Mouse (Mus musculus): ENCODE measurements at regions not wholly inside any gene's neighbourhood (a gene's known extent, or its start where the extent isn't known, plus 50 kb on each side); places are given as distances from the start of the nearest gene placed in this dataset.

DNA sequence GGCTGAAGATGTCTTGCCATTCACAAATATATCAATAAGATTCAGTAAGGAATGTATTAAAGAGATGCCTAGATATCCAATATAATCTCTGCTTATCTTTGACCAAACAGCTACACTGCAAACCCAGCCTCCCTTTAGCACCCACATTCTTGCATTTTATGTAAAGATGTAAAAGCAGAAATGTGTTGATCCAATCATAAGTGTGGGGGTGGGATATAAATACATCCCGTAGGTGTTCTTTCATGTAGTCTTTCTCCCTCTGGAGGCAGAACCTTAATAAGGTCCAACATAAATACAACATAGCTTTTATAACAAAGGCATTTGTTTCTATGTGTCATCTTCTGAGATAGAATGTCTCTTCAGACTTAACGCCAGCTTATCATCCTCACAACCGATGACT lies 637.1 kb upstream of the Flrt2 start:
- in situ Hi-C loops (cut with MboI, MseI) = no loop called here

- in situ Hi-C loops (cut with MboI, MseI) = no loop called here
These were observed 635.1 kb upstream of the Flrt2 start for GRCm38 (mm10) chr12:95056926-95057325.

DNA sequence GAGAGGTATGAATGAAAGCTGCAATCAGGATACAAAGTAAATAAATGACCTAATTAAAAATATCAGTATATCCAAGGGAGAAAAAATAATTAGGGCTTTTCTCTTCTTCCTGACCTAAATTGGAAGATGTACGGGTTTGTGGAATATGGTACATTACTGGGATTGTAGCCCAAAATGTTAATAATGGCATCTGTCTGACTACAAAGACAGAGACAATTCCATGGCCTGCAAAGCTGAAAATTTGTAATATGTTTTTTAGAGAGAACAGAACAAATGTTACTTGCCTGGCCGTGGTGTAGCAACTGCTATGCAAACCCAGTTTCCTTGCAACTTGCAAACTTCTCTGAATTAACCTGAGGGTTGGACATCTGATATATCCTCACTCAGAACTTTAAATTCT lies 632.6 kb upstream of the Flrt2 start:
- in situ Hi-C loops (cut with MboI, MseI) = no loop called here

- in situ Hi-C loops (cut with MboI, MseI) = no loop called here
These were observed 619.7 kb upstream of the Flrt2 start for GRCm38 (mm10) chr12:95072307-95072706.

- in situ Hi-C loops (cut with MboI, MseI) = no loop called here
These were observed 572.6 kb upstream of the Flrt2 start for GRCm38 (mm10) chr12:95119223-95119952.

GRCm38 (mm10) chr12:95132804-95133203 lies 559.2 kb upstream of the Flrt2 start:
- in situ Hi-C loops (cut with MboI, MseI) = loop anchor here (10.0 kb wide), 1 partner anchor 1198 kb away; no protein-coding TSS in a partner anchor

- in situ Hi-C loops (cut with MboI, MseI) = loop anchor here (10.0 kb wide), 1 partner anchor 1199 kb away; no protein-coding TSS in a partner anchor
These were observed 558.5 kb upstream of the Flrt2 start for GRCm38 (mm10) chr12:95133482-95133881.

- in situ Hi-C loops (cut with MboI, MseI) = loop anchor here (10.0 kb wide), 1 partner anchor 1203 kb away; no protein-coding TSS in a partner anchor
These were observed 553.9 kb upstream of the Flrt2 start for GRCm38 (mm10) chr12:95138167-95138566.

DNA sequence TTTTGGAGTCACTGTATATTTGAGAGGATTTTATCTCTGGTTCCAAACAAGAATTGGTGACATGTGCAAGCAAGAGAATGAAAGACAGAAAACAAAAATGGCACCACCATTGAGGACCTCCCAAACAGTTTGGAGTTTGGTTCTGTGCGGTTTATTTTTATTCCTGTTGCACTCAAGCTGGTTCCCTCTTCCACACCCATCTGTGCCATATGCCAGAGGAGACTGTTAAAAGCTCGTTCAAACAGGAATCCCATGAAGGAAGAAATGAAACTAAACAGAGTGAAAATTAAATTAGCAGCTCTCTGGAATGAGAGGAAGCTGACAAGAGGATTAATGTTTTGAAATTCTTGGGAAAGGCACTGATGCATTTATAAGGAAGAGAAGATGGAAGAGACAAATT lies 521.0 kb upstream of the Flrt2 start:
- in situ Hi-C loops (cut with MboI, MseI) = no loop called here

- in situ Hi-C loops (cut with MboI, MseI) = no loop called here
These were observed 518.1 kb upstream of the Flrt2 start for GRCm38 (mm10) chr12:95173810-95174402.

- in situ Hi-C loops (cut with MboI, MseI) = no loop called here
These were observed 489.5 kb upstream of the Flrt2 start for GRCm38 (mm10) chr12:95202486-95202885.

DNA sequence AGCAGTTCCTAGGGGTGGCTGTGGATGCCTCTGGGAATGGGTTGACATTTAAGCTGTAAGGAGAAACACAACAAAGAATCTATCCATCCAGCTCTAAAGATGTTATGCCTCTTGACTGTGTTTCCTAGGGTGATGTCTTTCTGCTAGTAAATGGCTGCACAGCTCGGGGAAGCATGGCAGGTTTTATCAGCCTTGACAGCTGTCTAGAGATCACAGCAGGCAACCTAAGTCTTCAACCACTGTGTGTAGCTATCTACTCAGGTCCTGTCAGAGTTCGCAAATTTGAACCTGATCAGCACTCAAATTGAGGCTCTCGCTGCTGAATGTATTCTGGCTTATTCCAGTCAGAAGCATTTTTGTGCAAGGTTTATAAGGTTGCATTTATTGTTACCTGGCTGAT lies 486.9 kb upstream of the Flrt2 start:
- in situ Hi-C loops (cut with MboI, MseI) = no loop called here

DNA sequence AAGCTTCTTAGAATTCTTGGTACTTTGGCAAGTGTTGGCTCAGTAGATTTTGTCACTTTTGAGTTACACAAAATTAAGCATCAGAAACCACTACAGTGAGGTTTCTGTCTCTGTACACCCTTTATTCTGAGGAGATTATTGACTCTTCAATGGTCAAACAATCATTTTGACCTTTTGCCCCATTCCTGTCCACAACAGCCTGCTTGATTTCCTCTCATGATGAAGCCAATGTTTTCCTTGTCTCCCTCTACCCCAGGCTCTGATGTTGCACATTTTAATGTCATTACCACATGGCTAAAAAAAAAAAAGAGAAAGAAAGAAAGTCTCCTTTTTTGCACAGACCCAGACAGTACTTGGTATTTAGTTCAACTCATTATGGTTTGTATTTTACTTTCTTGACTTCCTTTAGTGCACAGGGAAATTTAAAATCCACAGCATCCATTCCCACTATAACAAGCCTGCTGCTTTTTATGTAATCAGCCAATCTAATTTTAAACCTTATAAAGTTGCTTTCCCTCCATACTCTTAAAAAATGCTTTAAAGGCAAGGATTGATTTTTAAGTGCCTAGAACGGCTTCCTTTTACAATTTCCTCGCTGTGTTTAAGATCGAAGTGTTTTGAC lies 452.8 kb upstream of the Flrt2 start:
- in situ Hi-C loops (cut with MboI, MseI) = loop anchor here (25.0 kb wide), 1 partner anchor 1302 kb away; no protein-coding TSS in a partner anchor

- in situ Hi-C loops (cut with MboI, MseI) = loop anchor here (25.0 kb wide), 1 partner anchor 370 kb away; no protein-coding TSS in a partner anchor
These were observed 424.8 kb upstream of the Flrt2 start for GRCm38 (mm10) chr12:95267187-95267586.

DNA sequence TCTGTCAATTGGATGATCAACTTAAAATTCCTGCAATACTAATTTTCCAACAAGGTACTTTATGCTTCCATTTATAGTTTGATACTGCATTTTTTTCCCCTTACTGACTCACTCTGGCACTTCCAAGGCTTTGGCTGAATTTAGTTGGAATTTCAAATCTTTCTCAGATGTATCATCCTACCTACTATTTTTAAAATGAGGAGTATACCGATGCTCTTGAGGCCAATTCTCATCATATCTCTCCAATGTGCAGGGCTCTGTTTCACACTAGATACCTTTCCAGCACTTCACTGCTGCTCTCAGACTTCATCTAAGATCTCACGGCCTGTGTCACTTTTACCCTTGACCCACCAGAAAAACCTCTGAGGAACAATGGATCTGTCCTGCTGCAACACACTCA lies 386.6 kb upstream of the Flrt2 start:
- in situ Hi-C loops (cut with MboI, MseI) = no loop called here

GRCm38 (mm10) chr12:95315151-95315750 lies 376.8 kb upstream of the Flrt2 start:
- in situ Hi-C loops (cut with MboI, MseI) = no loop called here

DNA sequence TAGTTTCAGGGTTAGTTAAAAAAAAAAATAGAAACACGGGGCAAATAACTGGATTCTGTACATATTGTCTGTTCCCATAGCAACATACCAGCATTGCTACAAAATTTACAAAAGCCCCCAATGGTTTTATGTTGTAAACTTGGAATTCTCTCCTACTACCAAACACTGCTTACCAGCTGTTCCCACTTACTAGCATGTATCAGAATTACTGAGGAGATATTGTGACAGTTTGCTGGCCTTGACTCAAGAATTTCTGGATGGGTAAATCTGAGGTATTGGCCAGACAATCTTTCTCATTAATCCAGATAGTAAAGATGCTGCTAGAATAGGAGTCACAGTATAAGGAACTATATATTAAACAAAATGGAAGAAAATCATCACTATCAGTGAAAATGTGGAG lies 375.2 kb upstream of the Flrt2 start:
- in situ Hi-C loops (cut with MboI, MseI) = no loop called here

DNA sequence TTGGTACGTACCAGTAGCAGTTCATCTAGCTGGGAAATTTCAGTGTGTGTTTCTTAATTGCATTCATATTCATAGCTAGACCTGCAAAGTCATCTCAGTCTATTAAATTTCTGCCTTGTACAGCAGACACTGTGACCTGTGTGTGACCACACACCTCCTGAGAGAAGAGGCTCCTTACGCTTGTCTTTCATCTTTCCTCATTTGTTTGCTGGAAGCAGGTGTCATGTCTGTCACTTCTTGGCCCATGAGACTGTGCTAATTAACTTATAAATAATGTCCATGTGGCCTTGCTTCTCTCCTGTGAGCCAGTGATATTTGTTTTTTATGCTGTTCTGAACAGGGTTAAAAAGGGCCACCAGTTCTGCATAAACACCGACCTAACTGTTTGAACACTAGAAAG lies 370.3 kb upstream of the Flrt2 start:
- in situ Hi-C loops (cut with MboI, MseI) = no loop called here

DNA sequence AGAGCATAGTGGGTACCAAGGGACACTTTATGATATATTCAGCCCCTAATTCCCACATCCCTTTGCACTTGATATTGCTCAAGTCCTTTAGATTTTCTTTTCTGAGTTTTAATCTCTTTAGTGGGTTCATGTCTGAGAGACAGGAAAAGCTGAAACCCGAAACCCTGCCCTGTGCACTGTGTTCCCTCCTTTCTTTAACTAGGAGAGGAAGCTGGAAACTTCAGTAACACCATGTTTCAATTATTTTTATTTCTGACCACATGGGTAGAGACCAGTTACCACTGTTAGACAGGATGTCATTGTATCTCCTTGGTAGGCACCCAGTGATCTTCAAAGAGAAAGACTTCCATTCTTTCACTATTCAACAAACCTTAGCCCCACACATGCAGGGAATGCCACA lies 362.4 kb upstream of the Flrt2 start:
- in situ Hi-C loops (cut with MboI, MseI) = no loop called here

GRCm38 (mm10) chr12:95347786-95348185 lies 344.2 kb upstream of the Flrt2 start:
- in situ Hi-C loops (cut with MboI, MseI) = no loop called here

DNA sequence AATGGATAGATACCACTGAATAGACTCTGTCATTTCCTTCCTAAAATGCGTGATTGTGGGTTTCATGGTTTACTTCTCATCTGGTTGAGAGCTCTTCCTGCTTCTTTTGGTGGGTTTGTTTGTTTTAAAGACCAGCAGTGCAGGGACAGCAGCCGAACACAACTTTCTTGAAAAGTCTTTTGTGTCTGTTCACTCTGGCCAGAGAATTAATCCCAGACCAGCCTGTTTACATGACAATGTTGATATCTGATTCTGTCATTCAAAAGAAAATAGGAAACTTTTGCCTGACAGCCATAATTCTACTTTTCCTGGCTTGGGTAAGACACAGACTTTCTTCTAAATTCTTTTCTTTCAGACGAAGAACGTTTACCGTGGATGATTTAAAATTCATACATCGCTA lies 336.9 kb upstream of the Flrt2 start:
- in situ Hi-C loops (cut with MboI, MseI) = no loop called here

GRCm38 (mm10) chr12:95384248-95384964 lies 307.6 kb upstream of the Flrt2 start:
- in situ Hi-C loops (cut with MboI, MseI) = no loop called here

Measured in regulatory T cell (primary cell).